Mouse (Mus musculus): Measurements from ENCODE around the gene Inpp4a. TPM values are rescaled to one million over a fixed set of nuclear protein-coding genes. Genes with fewer than 3 reads are reported as not detected.

Gene Inpp4a
- polyA plus RNA-seq, 1 experiment from 2014 or later, result 79.9 TPM

GRCm38 (mm10) chr1:37332756-37333155, 33.1 kb downstream of the Inpp4a start:
- H3K4me3 ChIP-seq (ENCODE audit: low read depth, low read length), result no peak overlapping the region
- no peak overlapping the region for H3K27ac ChIP-seq (ENCODE audit: low read length)
- H3K4me1 ChIP-seq (ENCODE audit: control insufficient read depth, insufficient read depth, low read length), result no peaks in the 10 kb centered on the region
- H3K27me3 ChIP-seq (ENCODE audit: control insufficient read depth, insufficient read depth, low read depth, low read length), result no peaks in the 10 kb centered on the region
- no peak overlapping the region for H3K4me2 ChIP-seq (ENCODE audit: low read length)
- WGBS, result 74% methylated on average over 3 of the region's 3 CpGs
- no peaks in the 10 kb centered on the region for H3K9me3 ChIP-seq (replicated peaks; ENCODE audit: control insufficient read depth, low read length, poor library complexity, severe bottlenecking)
- no peaks in the 10 kb centered on the region for H3K36me3 ChIP-seq (ENCODE audit: control insufficient read depth, insufficient read depth, low read length)
- H3K9ac ChIP-seq (ENCODE audit: low read depth, low read length), result no peak overlapping the region
- no peak for ATAC-seq

- WGBS, result 88% methylated on average over 4 of the region's 4 CpGs
- H3K4me1 ChIP-seq (ENCODE audit: control insufficient read depth, insufficient read depth, low read length), result no peaks in the 10 kb centered on the region
- H3K27ac ChIP-seq (ENCODE audit: low read length), result no peak overlapping the region
- no peak for ATAC-seq
- no peak overlapping the region for H3K4me2 ChIP-seq (ENCODE audit: low read length)
- no peak overlapping the region for H3K9ac ChIP-seq (ENCODE audit: low read depth, low read length)
- no peak overlapping the region for H3K4me3 ChIP-seq (ENCODE audit: low read depth, low read length)
- H3K36me3 ChIP-seq (ENCODE audit: control insufficient read depth, insufficient read depth, low read length), result no peaks in the 10 kb centered on the region
- H3K27me3 ChIP-seq (ENCODE audit: control insufficient read depth, insufficient read depth, low read depth, low read length), result no peaks in the 10 kb centered on the region
- no peaks in the 10 kb centered on the region for H3K9me3 ChIP-seq (replicated peaks; ENCODE audit: control insufficient read depth, low read length, poor library complexity, severe bottlenecking)
Measured at GRCm38 (mm10) chr1:37333741-37334440, 34.2 kb downstream of the Inpp4a start.

GRCm38 (mm10) chr1:37336022-37336421, 36.4 kb downstream of the Inpp4a start:
- no peak for ATAC-seq

GRCm38 (mm10) chr1:37336794-37337193, 37.1 kb downstream of the Inpp4a start:
- Histone ChIP-seq H3K27ac (ENCODE audit: low read length) (no peak overlapping the region), H3K4me3 (ENCODE audit: low read depth, low read length) (no peak overlapping the region), H3K9me3 (replicated peaks; ENCODE audit: control insufficient read depth, low read length, poor library complexity, severe bottlenecking) (no peaks in the 10 kb centered on the region), H3K4me1 (ENCODE audit: control insufficient read depth, insufficient read depth, low read length) (no peaks in the 10 kb centered on the region), H3K4me2 (ENCODE audit: low read length) (no peak overlapping the region), H3K36me3 (ENCODE audit: control insufficient read depth, insufficient read depth, low read length) (no peaks in the 10 kb centered on the region), H3K27me3 (ENCODE audit: control insufficient read depth, insufficient read depth, low read depth, low read length) (no peaks in the 10 kb centered on the region), H3K9ac (ENCODE audit: low read depth, low read length) (no peak overlapping the region)
- no peak for ATAC-seq
- WGBS, result 82% methylated on average over 2 of the region's 2 CpGs

More at GRCm38 (mm10) chr1:37336022-37336421, 36.4 kb downstream of the Inpp4a start:
- Histone ChIP-seq H3K4me1 (ENCODE audit: control insufficient read depth, insufficient read depth, low read length) (no peaks in the 10 kb centered on the region), H3K27me3 (ENCODE audit: control insufficient read depth, insufficient read depth, low read depth, low read length) (no peaks in the 10 kb centered on the region), H3K4me3 (ENCODE audit: low read depth, low read length) (no peak overlapping the region), H3K27ac (ENCODE audit: low read length) (no peak overlapping the region), H3K9ac (ENCODE audit: low read depth, low read length) (no peak overlapping the region), H3K36me3 (ENCODE audit: control insufficient read depth, insufficient read depth, low read length) (no peaks in the 10 kb centered on the region), H3K9me3 (replicated peaks; ENCODE audit: control insufficient read depth, low read length, poor library complexity, severe bottlenecking) (no peaks in the 10 kb centered on the region), H3K4me2 (ENCODE audit: low read length) (no peak overlapping the region)
- 89% methylated on average over 2 of the region's 2 CpGs for WGBS

GRCm38 (mm10) chr1:37337273-37337672, 37.6 kb downstream of the Inpp4a start:
- H3K27me3 ChIP-seq (ENCODE audit: control insufficient read depth, insufficient read depth, low read depth, low read length), result no peaks in the 10 kb centered on the region
- no peak overlapping the region for H3K4me3 ChIP-seq (ENCODE audit: low read depth, low read length)
- H3K9ac ChIP-seq (ENCODE audit: low read depth, low read length), result no peak overlapping the region
- H3K4me2 ChIP-seq (ENCODE audit: low read length), result no peak overlapping the region
- no peak overlapping the region for H3K27ac ChIP-seq (ENCODE audit: low read length)
- no peaks in the 10 kb centered on the region for H3K4me1 ChIP-seq (ENCODE audit: control insufficient read depth, insufficient read depth, low read length)
- H3K9me3 ChIP-seq (replicated peaks; ENCODE audit: control insufficient read depth, low read length, poor library complexity, severe bottlenecking), result no peaks in the 10 kb centered on the region
- no peak for ATAC-seq
- no peaks in the 10 kb centered on the region for H3K36me3 ChIP-seq (ENCODE audit: control insufficient read depth, insufficient read depth, low read length)
- 89% methylated on average over 9 of the region's 9 CpGs for WGBS

GRCm38 (mm10) chr1:37339144-37339543, 39.5 kb downstream of the Inpp4a start:
- Histone ChIP-seq H3K27me3 (ENCODE audit: control insufficient read depth, insufficient read depth, low read depth, low read length) (no peaks in the 10 kb centered on the region), H3K4me1 (ENCODE audit: control insufficient read depth, insufficient read depth, low read length) (no peaks in the 10 kb centered on the region), H3K9ac (ENCODE audit: low read depth, low read length) (no peak overlapping the region), H3K4me3 (ENCODE audit: low read depth, low read length) (no peak overlapping the region), H3K27ac (ENCODE audit: low read length) (no peak overlapping the region), H3K36me3 (ENCODE audit: control insufficient read depth, insufficient read depth, low read length) (no peaks in the 10 kb centered on the region), H3K9me3 (replicated peaks; ENCODE audit: control insufficient read depth, low read length, poor library complexity, severe bottlenecking) (no peaks in the 10 kb centered on the region), H3K4me2 (ENCODE audit: low read length) (no peak overlapping the region)
- 82% methylated on average over 8 of the region's 8 CpGs for WGBS
- ATAC-seq, result no peak

GRCm38 (mm10) chr1:37341347-37341746, 41.7 kb downstream of the Inpp4a start:
- Histone ChIP-seq H3K9me3 (replicated peaks; ENCODE audit: control insufficient read depth, low read length, poor library complexity, severe bottlenecking) (no peaks in the 10 kb centered on the region), H3K4me2 (ENCODE audit: low read length) (no peak overlapping the region), H3K36me3 (ENCODE audit: control insufficient read depth, insufficient read depth, low read length) (no peaks in the 10 kb centered on the region), H3K27me3 (ENCODE audit: control insufficient read depth, insufficient read depth, low read depth, low read length) (no peaks in the 10 kb centered on the region), H3K4me3 (ENCODE audit: low read depth, low read length) (no peak overlapping the region), H3K9ac (ENCODE audit: low read depth, low read length) (no peak overlapping the region), H3K27ac (ENCODE audit: low read length) (no peak overlapping the region), H3K4me1 (ENCODE audit: control insufficient read depth, insufficient read depth, low read length) (no peaks in the 10 kb centered on the region)
- no peak for ATAC-seq
- WGBS, result 80% methylated on average over 5 of the region's 5 CpGs

- no peak overlapping the region for H3K4me3 ChIP-seq (ENCODE audit: low read depth, low read length)
- no peak overlapping the region for H3K9ac ChIP-seq (ENCODE audit: low read depth, low read length)
- H3K4me1 ChIP-seq (ENCODE audit: control insufficient read depth, insufficient read depth, low read length), result no peaks in the 10 kb centered on the region
- no peaks in the 10 kb centered on the region for H3K9me3 ChIP-seq (replicated peaks; ENCODE audit: control insufficient read depth, low read length, poor library complexity, severe bottlenecking)
- no peaks in the 10 kb centered on the region for H3K27me3 ChIP-seq (ENCODE audit: control insufficient read depth, insufficient read depth, low read depth, low read length)
- H3K36me3 ChIP-seq (ENCODE audit: control insufficient read depth, insufficient read depth, low read length), result no peaks in the 10 kb centered on the region
- H3K4me2 ChIP-seq (ENCODE audit: low read length), result no peak overlapping the region
- H3K27ac ChIP-seq (ENCODE audit: low read length), result no peak overlapping the region
- ATAC-seq, result no peak
- WGBS, result 81% methylated on average over 4 of the region's 4 CpGs
Measured at GRCm38 (mm10) chr1:37341914-37342313, 42.2 kb downstream of the Inpp4a start.

- Histone ChIP-seq H3K9ac (ENCODE audit: low read depth, low read length) (no peak overlapping the region), H3K36me3 (ENCODE audit: control insufficient read depth, insufficient read depth, low read length) (no peaks in the 10 kb centered on the region), H3K4me1 (ENCODE audit: control insufficient read depth, insufficient read depth, low read length) (no peaks in the 10 kb centered on the region), H3K27ac (ENCODE audit: low read length) (no peak overlapping the region), H3K4me3 (ENCODE audit: low read depth, low read length) (no peak overlapping the region), H3K9me3 (replicated peaks; ENCODE audit: control insufficient read depth, low read length, poor library complexity, severe bottlenecking) (no peaks in the 10 kb centered on the region), H3K4me2 (ENCODE audit: low read length) (no peak overlapping the region), H3K27me3 (ENCODE audit: control insufficient read depth, insufficient read depth, low read depth, low read length) (no peaks in the 10 kb centered on the region)
- 93% methylated on average over 8 of the region's 8 CpGs for WGBS
- no peak for ATAC-seq
Measured at GRCm38 (mm10) chr1:37342524-37342923, 42.9 kb downstream of the Inpp4a start.

All from midbrain, embryonic 16.5 days (tissue).